Mouse (Mus musculus) CH12.LX (cell line): ENCODE measurements around the gene Igf1r. TPM values are rescaled to one million over a fixed set of nuclear protein-coding genes. Genes with fewer than 3 reads are reported as not detected.

Source experiments
- DNase-seq: peaks from one replicate; pipeline ENCODE4 v3.0.0-alpha.2; 2013; ENCODE audit errors: extremely low read depth
- H3K27ac ChIP-seq: 2 replicates; pipeline ENCODE4 v1.5.1; 2012; ENCODE audit warnings: low read depth, mild to moderate bottlenecking, control low read depth, moderate library complexity; ENCODE audit not compliant: insufficient read depth
- H3K27me3 ChIP-seq: replicated peaks from 2 replicates; pipeline ENCODE3; 2012; ENCODE audit warnings: inconsistent platforms
- H3K36me3 ChIP-seq, 2 experiments: replicated peaks in 1 of 2; 2 replicates each; pipeline versions ENCODE3 to v1.6.1; 2012; ENCODE audit warnings: inconsistent platforms in 1 of 2, low read length in 1 of 2, mild to moderate bottlenecking in 1 of 2, mixed read lengths in 1 of 2, moderate library complexity in 1 of 2; ENCODE audit not compliant: control insufficient read depth in 1 of 2, insufficient read depth in 1 of 2
- H3K4me1 ChIP-seq, 2 experiments: 2 replicates each; pipeline ENCODE4 v1.6.1; 2012; ENCODE audit warnings: inconsistent platforms in 1 of 2, moderate library complexity in 1 of 2; ENCODE audit not compliant: insufficient read depth in 2 of 2, control insufficient read depth in 1 of 2
- H3K4me2 ChIP-seq: 2 replicates; pipeline ENCODE4 v1.6.1; 2012; ENCODE audit warnings: low read depth, mild to moderate bottlenecking, control low read depth; ENCODE audit not compliant: poor library complexity, insufficient read depth, severe bottlenecking
- H3K4me3 ChIP-seq, 3 experiments: fragments of 150-350 bp in 1 of 3; sonication (generic) in 1 of 3; replicated peaks in 1 of 3; 2 replicates each; pipeline versions ENCODE3 to v1.5.1; 2011 to 2012; ENCODE audit warnings: low read depth in 2 of 3, low read length in 2 of 3, mild to moderate bottlenecking in 2 of 3, moderate library complexity in 2 of 3, control low read depth in 1 of 3, improper control_type of control experiment in 1 of 3, inconsistent platforms in 1 of 3, mixed read lengths in 1 of 3; ENCODE audit not compliant: poor library complexity in 1 of 3
- H3K79me2 ChIP-seq: replicated peaks from 2 replicates; pipeline ENCODE4 v1.6.1; 2012; ENCODE audit warnings: mild to moderate bottlenecking, moderate library complexity; ENCODE audit not compliant: control insufficient read depth, poor library complexity, insufficient read depth, severe bottlenecking; ENCODE audit errors: extremely low read depth
- H3K9ac ChIP-seq: 2 replicates; pipeline ENCODE4 v1.6.1; 2012; ENCODE audit warnings: low read depth, mild to moderate bottlenecking, control low read depth, moderate library complexity; ENCODE audit not compliant: insufficient read depth
- H3K9me3 ChIP-seq: replicated peaks from 2 replicates; pipeline ENCODE3; 2012; ENCODE audit warnings: low read length, inconsistent platforms, mixed read lengths
- BHLHE40 ChIP-seq: IDR thresholded peaks from 2 replicates; pipeline ENCODE4 v1.6.1; 2011; ENCODE audit warnings: mild to moderate bottlenecking, low read depth, low read length, improper control_type of control experiment
- CHD2 ChIP-seq: IDR thresholded peaks from 2 replicates; pipeline ENCODE4 v1.6.1; 2011; ENCODE audit warnings: low read length, improper control_type of control experiment
- CTCF ChIP-seq, 2 experiments: IDR thresholded peaks in 1 of 2; conservative IDR thresholded peaks in 1 of 2; 2 replicates each; pipeline ENCODE4 v1.5.1; 2011 to 2012; ENCODE audit warnings: low read depth in 2 of 2, low read length in 2 of 2, improper control_type of control experiment in 1 of 2, inconsistent platforms in 1 of 2, mild to moderate bottlenecking in 1 of 2, moderate library complexity in 1 of 2
- E2F4 ChIP-seq: IDR thresholded peaks from 2 replicates; pipeline ENCODE4 v1.6.1; 2011; ENCODE audit warnings: low read depth, low read length, improper control_type of control experiment; ENCODE audit not compliant: insufficient replicate concordance
- ETS1 ChIP-seq: conservative IDR thresholded peaks from 2 replicates; pipeline ENCODE4 v1.6.1; 2012; ENCODE audit warnings: low read depth, mild to moderate bottlenecking, inconsistent platforms, low read length, improper control_type of control experiment, moderate library complexity
- IRF4 ChIP-seq: IDR thresholded peaks from 2 replicates; pipeline ENCODE4 v1.6.1; 2014; ENCODE audit warnings: low read depth, mild to moderate bottlenecking, inconsistent platforms, low read length, improper control_type of control experiment
- JUN ChIP-seq: IDR thresholded peaks from 2 replicates; pipeline ENCODE4 v1.6.1; 2011; ENCODE audit warnings: low read depth, mild to moderate bottlenecking, low read length, improper control_type of control experiment, moderate library complexity; ENCODE audit not compliant: insufficient read depth
- JUND ChIP-seq: conservative IDR thresholded peaks from 2 replicates; pipeline ENCODE4 v1.6.1; 2011; ENCODE audit warnings: low read depth, low read length, improper control_type of control experiment
- MAFK ChIP-seq: IDR thresholded peaks from 2 replicates; pipeline ENCODE4 v1.6.1; 2011; ENCODE audit warnings: low read length, improper control_type of control experiment; ENCODE audit not compliant: insufficient replicate concordance
- MXI1 ChIP-seq: IDR thresholded peaks from 2 replicates; pipeline ENCODE4 v1.6.1; 2011; ENCODE audit warnings: mild to moderate bottlenecking, low read depth, low read length, improper control_type of control experiment
- MYC ChIP-seq: IDR thresholded peaks from 2 replicates; pipeline ENCODE4 v1.6.1; 2011; ENCODE audit warnings: low read depth, mild to moderate bottlenecking, improper control_type of control experiment, low read length
- PAX5 ChIP-seq: IDR thresholded peaks from 2 replicates; pipeline ENCODE4 v1.6.1; 2012; ENCODE audit warnings: low read length, inconsistent platforms, mixed read lengths
- POLR2A ChIP-seq: IDR thresholded peaks from 2 replicates; pipeline ENCODE4 v1.6.1; 2011; ENCODE audit warnings: low read depth, mild to moderate bottlenecking, improper control_type of control experiment, low read length
- POLR2AphosphoS2 ChIP-seq: IDR thresholded peaks from 2 replicates; pipeline ENCODE4 v1.6.1; 2011; ENCODE audit warnings: low read depth, low read length, improper control_type of control experiment
- RCOR1 ChIP-seq: conservative IDR thresholded peaks from 2 replicates; pipeline ENCODE4 v1.6.1; 2012; ENCODE audit warnings: low read depth, mild to moderate bottlenecking, inconsistent platforms, low read length, improper control_type of control experiment
- SMC3 ChIP-seq: IDR thresholded peaks from 2 replicates; pipeline ENCODE4 v1.6.1; 2011; ENCODE audit warnings: low read depth, low read length, improper control_type of control experiment
- TBP ChIP-seq: conservative IDR thresholded peaks from 2 replicates; pipeline ENCODE4 v1.6.1; 2011; ENCODE audit warnings: low read depth, low read length, improper control_type of control experiment
- TCF12 ChIP-seq: IDR thresholded peaks from 2 replicates; pipeline ENCODE4 v1.6.1; 2014; ENCODE audit warnings: low read depth, mild to moderate bottlenecking, inconsistent platforms, low read length, improper control_type of control experiment
- ZKSCAN1 ChIP-seq: IDR thresholded peaks from 2 replicates; pipeline ENCODE4 v1.6.1; 2012; ENCODE audit warnings: low read depth, inconsistent platforms, low read length, improper control_type of control experiment, borderline replicate concordance
- ZNF384 ChIP-seq: IDR thresholded peaks from 2 replicates; pipeline ENCODE4 v1.6.1; 2012; ENCODE audit warnings: low read depth, low read length, improper control_type of control experiment, inconsistent platforms
- dilution Hi-C: fragments of 300-500 bp; cut with MboI; formaldehyde crosslinking; loops from 2 replicates; pipeline ENCODE4 v1.14.3; 2020; ENCODE audit warnings: low sequenced_read_pairs; ENCODE audit not compliant: extremely low pct_unique_long_range_greater_than_20kb, extremely low pct_ligation_motif_present
- in situ Hi-C: fragments of 300-500 bp; cut with MboI; formaldehyde crosslinking; loops from 3 replicates; pipeline ENCODE4 v1.14.3; 2019; ENCODE audit warnings: low sequenced_read_pairs, low pct_ligation_motif_present, low pct_unique_long_range_greater_than_20kb, mixed read lengths
- polyA plus RNA-seq: library from polyadenylated mRNA; unstranded; fragments of >175 nt; gene quantifications from 2 replicates; pipeline ENCODE4 v1.2.1, GENCODE M21; 2012; ENCODE audit warnings: low read depth; ENCODE audit not compliant: insufficient read length
- total RNA-seq, 2 experiments: library from RNA; depleted of rRNA; stranded (reverse); fragments of 300-350 nt in 1 of 2; fragments of >200 nt in 1 of 2; gene quantifications; 2 replicates each; pipeline ENCODE4 v1.2.3; 2012 to 2014

Gene Igf1r
- total and polyA plus RNA-seq, 3 experiments = 0.19 to 1.6 (median 0.29) TPM

- Histone ChIP-seq H3K4me1 (peaks cover 0 to 6% of the 10 kb centered on the region in 2 experiments; a peak in 2 of 4 replicates), H3K36me3 (no peaks in the 10 kb centered on the region), H3K9ac (no peak overlapping the region)
Measured at GRCm38 (mm10) chr7:68096411-68096810, 143.8 kb downstream of the Igf1r start.

GRCm38 (mm10) chr7:68097081-68097836 lies 144.6 kb downstream of the Igf1r start:
- Histone ChIP-seq H3K27ac (no peak overlapping the region), H3K27me3 (no peaks in the 10 kb centered on the region), H3K9me3 (no peaks in the 10 kb centered on the region), H3K79me2 (no peaks in the 10 kb centered on the region), H3K4me3 (no peak overlapping the region), H3K9ac (no peak overlapping the region), H3K4me1 (peaks cover 0 to 6% of the 10 kb centered on the region in 2 experiments; a peak in 2 of 4 replicates), H3K4me2 (no peak overlapping the region), H3K36me3 (no peaks in the 10 kb centered on the region)
- DNase-seq = no peak
- in situ Hi-C loops (no loop called here), dilution Hi-C loops (no loop called here)
- TF ChIP-seq PAX5 = no peak
- no peak for TF ChIP-seq ETS1
- TF ChIP-seq RCOR1 = no peak
- no peak for TF ChIP-seq ZKSCAN1
- no peak for TF ChIP-seq SMC3
- no peak for TF ChIP-seq JUN
- no peak for TF ChIP-seq TCF12
- no peak for TF ChIP-seq MXI1
- TF ChIP-seq E2F4 = no peak
- TF ChIP-seq POLR2AphosphoS2 = no peak
- TF ChIP-seq MAFK = no peak
- no peak for TF ChIP-seq IRF4
- TF ChIP-seq CHD2 = no peak
- TF ChIP-seq BHLHE40 = no peak
- no peak for TF ChIP-seq JUND
- TF ChIP-seq MYC = no peak
- TF ChIP-seq TBP = no peak

More at GRCm38 (mm10) chr7:68096411-68096810, 143.8 kb downstream of the Igf1r start:
- H3K27me3 ChIP-seq = no peaks in the 10 kb centered on the region
- no peak for DNase-seq
- H3K27ac ChIP-seq = no peak overlapping the region
- dilution Hi-C loops = no loop called here
- in situ Hi-C loops = no loop called here
- no peak for TF ChIP-seq ETS1
- TF ChIP-seq PAX5 = no peak
- no peak for TF ChIP-seq IRF4
- no peak for TF ChIP-seq ZNF384
- no peak for TF ChIP-seq CTCF (conservative IDR thresholded peaks at IDR 0.05 in 1 of 2, IDR thresholded peaks at IDR 0.05 in 1 of 2; ENCODE audit: low read depth in 2 of 2, low read length in 2 of 2)
- TF ChIP-seq POLR2A = no peak
- H3K4me3 ChIP-seq = no peak overlapping the region
- no peaks in the 10 kb centered on the region for H3K79me2 ChIP-seq
- no peaks in the 10 kb centered on the region for H3K9me3 ChIP-seq
- H3K4me2 ChIP-seq = no peak overlapping the region
